Mouse (Mus musculus): ENCODE measurements around the gene Ptprn2. TPM values are rescaled to one million over a fixed set of nuclear protein-coding genes. Genes with fewer than 3 reads are reported as not detected.

Gene Ptprn2
- polyA plus RNA-seq, 1 experiment = 0.95 TPM

GRCm38 (mm10) chr12:117158950-117159668, 673.6 kb downstream of the Ptprn2 start:
- TF ChIP-seq CTCF (IDR thresholded peaks at IDR 0.05; ENCODE audit: insufficient read depth, low read length) = no peak
- TF ChIP-seq POLR2A (IDR thresholded peaks at IDR 0.05; ENCODE audit: borderline replicate concordance, extremely low read depth, low read depth, low read length) = no peak
- WGBS = 28% methylated on average over 17 of the region's 17 CpGs
- Histone ChIP-seq H3K4me3 (replicated peaks; ENCODE audit: extremely low read depth, low read depth, low read length) (no peak overlapping the region), H3K4me1 (ENCODE audit: control insufficient read depth, insufficient read depth, low read length) (no peaks in the 10 kb centered on the region; the same call in 1 of the 2 replicates)
- no peak for DNase-seq

- no peak for DNase-seq
- no peak for TF ChIP-seq CTCF (IDR thresholded peaks at IDR 0.05; ENCODE audit: insufficient read depth, low read length)
- TF ChIP-seq POLR2A (IDR thresholded peaks at IDR 0.05; ENCODE audit: borderline replicate concordance, extremely low read depth, low read depth, low read length) = no peak
- Histone ChIP-seq H3K4me1 (ENCODE audit: control insufficient read depth, insufficient read depth, low read length) (no peaks in the 10 kb centered on the region; the same call in 1 of the 2 replicates), H3K4me3 (replicated peaks; ENCODE audit: extremely low read depth, low read depth, low read length) (no peak overlapping the region)
- 15% methylated on average over 15 of the region's 15 CpGs for WGBS
Observed at GRCm38 (mm10) chr12:117159669-117160210, 674.2 kb downstream of the Ptprn2 start.

GRCm38 (mm10) chr12:117160211-117160891, 674.8 kb downstream of the Ptprn2 start:
- TF ChIP-seq POLR2A (IDR thresholded peaks at IDR 0.05; ENCODE audit: borderline replicate concordance, extremely low read depth, low read depth, low read length) (no peak), CTCF (IDR thresholded peaks at IDR 0.05; ENCODE audit: insufficient read depth, low read length) (no peak)
- 19% methylated on average over 30 of the region's 30 CpGs for WGBS
- no peak for DNase-seq
- no peak overlapping the region for H3K4me3 ChIP-seq (replicated peaks; ENCODE audit: extremely low read depth, low read depth, low read length)
- H3K4me1 ChIP-seq (ENCODE audit: control insufficient read depth, insufficient read depth, low read length) = no peaks in the 10 kb centered on the region; the same call in 1 of the 2 replicates

DNA sequence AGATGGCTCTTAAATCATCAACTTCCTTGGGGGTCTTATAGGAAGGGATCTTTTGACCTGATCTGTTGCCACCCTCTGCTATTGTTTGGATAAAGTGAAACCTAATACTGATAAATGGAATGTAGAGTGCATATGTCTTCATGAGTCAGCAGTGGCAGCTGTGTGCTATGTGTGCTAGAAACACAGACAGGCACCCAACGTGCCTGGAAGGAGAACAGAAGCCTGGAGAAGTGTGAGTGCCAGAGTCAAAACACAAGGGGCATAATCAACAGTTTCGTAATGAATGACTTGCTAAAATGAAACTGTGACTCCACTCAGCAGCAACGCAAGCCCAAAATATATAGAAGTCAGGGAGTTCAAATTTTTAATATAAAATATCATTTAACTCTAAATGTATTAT, 676.7 kb downstream of the Ptprn2 start:
- WGBS = 49% methylated on average over 3 of the region's 3 CpGs
- H3K4me3 ChIP-seq (replicated peaks; ENCODE audit: extremely low read depth, low read depth, low read length) = no peak overlapping the region
- no peak for TF ChIP-seq POLR2A (IDR thresholded peaks at IDR 0.05; ENCODE audit: borderline replicate concordance, extremely low read depth, low read depth, low read length)
- no peak for TF ChIP-seq CTCF (IDR thresholded peaks at IDR 0.05; ENCODE audit: insufficient read depth, low read length)
- H3K4me1 ChIP-seq (ENCODE audit: control insufficient read depth, insufficient read depth, low read length) = no peaks in the 10 kb centered on the region; the same call in 1 of the 2 replicates
- no peak for DNase-seq

- H3K4me3 ChIP-seq (replicated peaks; ENCODE audit: extremely low read depth, low read depth, low read length) = no peak overlapping the region
- H3K4me1 ChIP-seq (ENCODE audit: control insufficient read depth, insufficient read depth, low read length) = no peaks in the 10 kb centered on the region; the same call in 1 of the 2 replicates
- no peak for TF ChIP-seq POLR2A (IDR thresholded peaks at IDR 0.05; ENCODE audit: borderline replicate concordance, extremely low read depth, low read depth, low read length)
- TF ChIP-seq CTCF (IDR thresholded peaks at IDR 0.05; ENCODE audit: insufficient read depth, low read length) = no peak
- DNase-seq = no peak
- 43% methylated on average over 3 of the region's 3 CpGs for WGBS
Observed at GRCm38 (mm10) chr12:117163789-117164188, 678.3 kb downstream of the Ptprn2 start.

DNA sequence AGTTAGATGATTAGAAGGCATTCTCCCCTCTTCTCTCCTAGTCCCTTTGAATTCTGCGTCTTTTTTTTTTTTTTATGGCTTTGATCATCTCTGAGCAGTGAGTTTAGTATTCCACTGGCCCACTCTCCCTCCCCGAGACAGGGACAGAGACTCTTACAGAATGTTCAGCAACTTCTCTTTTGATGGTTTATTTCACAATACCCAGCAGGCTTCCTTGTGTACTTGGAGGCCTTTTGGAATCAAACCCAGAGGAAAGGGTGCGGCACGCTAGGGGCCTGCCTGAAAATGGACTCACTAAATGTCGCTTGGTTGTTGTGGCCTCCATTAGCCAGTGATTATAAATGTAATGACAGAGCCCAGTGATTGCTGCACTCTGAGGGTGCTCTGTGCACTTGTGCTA, 680.7 kb downstream of the Ptprn2 start:
- 59% methylated on average over 5 of the region's 5 CpGs for WGBS
- TF ChIP-seq POLR2A (IDR thresholded peaks at IDR 0.05; ENCODE audit: borderline replicate concordance, extremely low read depth, low read depth, low read length) (no peak), CTCF (IDR thresholded peaks at IDR 0.05; ENCODE audit: insufficient read depth, low read length) (no peak)
- DNase-seq = no peak
- H3K4me1 ChIP-seq (ENCODE audit: control insufficient read depth, insufficient read depth, low read length) = no peaks in the 10 kb centered on the region
- H3K4me3 ChIP-seq (replicated peaks; ENCODE audit: extremely low read depth, low read depth, low read length) = no peak overlapping the region

DNA sequence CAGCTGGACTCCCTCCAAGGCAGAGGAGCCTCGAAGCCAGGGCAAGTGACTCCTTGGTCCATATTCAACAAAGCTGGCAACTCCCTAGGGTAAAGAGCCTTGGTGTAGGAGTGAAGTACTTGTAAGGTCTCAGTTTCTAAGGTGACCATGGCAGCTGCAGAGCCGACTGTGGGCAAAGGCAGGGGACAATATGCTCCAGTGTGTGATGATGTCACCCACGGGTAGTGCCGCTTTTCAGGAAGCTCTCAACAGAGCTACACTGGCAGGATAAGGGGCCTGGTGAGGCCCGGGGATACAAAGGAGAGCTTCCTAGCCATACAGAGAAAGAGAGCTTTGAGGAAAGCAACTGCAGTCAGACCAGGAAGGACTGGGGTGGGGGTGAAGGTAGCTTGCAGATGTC, 684.1 kb downstream of the Ptprn2 start:
- TF ChIP-seq POLR2A (IDR thresholded peaks at IDR 0.05; ENCODE audit: borderline replicate concordance, extremely low read depth, low read depth, low read length) = no peak
- TF ChIP-seq CTCF (IDR thresholded peaks at IDR 0.05; ENCODE audit: insufficient read depth, low read length) = no peak
- no peak for DNase-seq
- Histone ChIP-seq H3K4me1 (ENCODE audit: control insufficient read depth, insufficient read depth, low read length) (no peaks in the 10 kb centered on the region), H3K4me3 (replicated peaks; ENCODE audit: extremely low read depth, low read depth, low read length) (no peak overlapping the region)
- 28% methylated on average over 5 of the region's 5 CpGs for WGBS

DNA sequence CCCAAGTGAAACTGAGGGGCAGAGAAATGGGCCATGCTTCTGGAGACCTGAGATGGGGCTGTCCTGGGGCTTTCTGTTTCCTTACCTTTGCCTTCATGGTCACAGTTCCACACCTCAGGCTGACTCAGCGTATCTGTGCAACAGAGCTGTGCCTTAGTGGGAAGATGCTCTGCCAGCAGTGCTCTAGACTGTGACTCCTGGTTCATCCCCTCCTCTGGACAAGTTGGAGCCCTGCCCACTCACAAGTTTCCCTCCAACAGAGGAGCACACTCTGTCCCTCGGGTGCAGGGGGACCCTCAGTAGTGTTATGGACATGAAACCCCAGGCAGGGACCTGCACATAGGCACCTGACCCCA, 687.0 kb downstream of the Ptprn2 start:
- Histone ChIP-seq H3K4me1 (ENCODE audit: control insufficient read depth, insufficient read depth, low read length) (no peaks in the 10 kb centered on the region), H3K4me3 (replicated peaks; ENCODE audit: extremely low read depth, low read depth, low read length) (no peak overlapping the region)
- TF ChIP-seq POLR2A (IDR thresholded peaks at IDR 0.05; ENCODE audit: borderline replicate concordance, extremely low read depth, low read depth, low read length) (no peak), CTCF (IDR thresholded peaks at IDR 0.05; ENCODE audit: insufficient read depth, low read length) (no peak)
- DNase-seq = no peak
- WGBS = 56% methylated on average over 2 of the region's 2 CpGs

- 52% methylated on average over 11 of the region's 11 CpGs for WGBS
- no peaks in the 10 kb centered on the region for H3K4me1 ChIP-seq (ENCODE audit: control insufficient read depth, insufficient read depth, low read length)
- no peak for DNase-seq
- H3K4me3 ChIP-seq (replicated peaks; ENCODE audit: extremely low read depth, low read depth, low read length) = no peak overlapping the region
- TF ChIP-seq CTCF (IDR thresholded peaks at IDR 0.05; ENCODE audit: insufficient read depth, low read length) (no peak), POLR2A (IDR thresholded peaks at IDR 0.05; ENCODE audit: borderline replicate concordance, extremely low read depth, low read depth, low read length) (no peak)
Observed at GRCm38 (mm10) chr12:117172885-117173529, 687.5 kb downstream of the Ptprn2 start.

Measured in lung, adult 2 months (tissue).